Mouse (Mus musculus) urinary bladder, postnatal 14 days (tissue): ENCODE measurements around the gene Ltb.
A peak's percentile ranks its signal among the peaks of the same experiment; 100 is the strongest.

Experiments used
- DNase-seq: peaks from one replicate; pipeline ENCODE4 v3.0.0; 2021; ENCODE audit warnings: low spot score

The Ltb gene

GRCm38 (mm10) chr17:35194844-35195630 is 798 bp downstream of the Ltb start:
- DNase-seq, result no peak

GRCm38 (mm10) chr17:35195631-35196320 is 1.5 kb downstream of the Ltb start:
- DNase-seq, result peak; percentile 84

DNA sequence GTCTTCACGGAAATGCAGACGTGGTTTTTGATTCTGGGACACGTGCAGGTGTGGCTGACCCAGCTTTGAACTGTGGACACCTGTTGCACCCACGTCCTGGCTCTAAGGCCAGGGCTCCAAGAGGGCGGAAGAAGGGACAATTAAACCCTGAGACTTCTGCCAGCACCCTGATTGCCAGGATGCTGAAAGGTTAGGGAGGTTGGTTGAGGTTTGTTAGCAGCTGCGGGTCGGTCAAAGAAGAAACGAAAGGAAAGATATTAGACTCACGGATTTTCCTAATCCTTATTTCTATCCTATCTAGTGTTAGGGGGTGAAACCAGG is 2.0 kb downstream of the Ltb start:
- no peak for DNase-seq

GRCm38 (mm10) chr17:35197126-35197525 is 2.9 kb downstream of the Ltb start:
- DNase-seq, result no peak

GRCm38 (mm10) chr17:35198029-35198428 is 3.8 kb downstream of the Ltb start:
- no peak for DNase-seq

DNA sequence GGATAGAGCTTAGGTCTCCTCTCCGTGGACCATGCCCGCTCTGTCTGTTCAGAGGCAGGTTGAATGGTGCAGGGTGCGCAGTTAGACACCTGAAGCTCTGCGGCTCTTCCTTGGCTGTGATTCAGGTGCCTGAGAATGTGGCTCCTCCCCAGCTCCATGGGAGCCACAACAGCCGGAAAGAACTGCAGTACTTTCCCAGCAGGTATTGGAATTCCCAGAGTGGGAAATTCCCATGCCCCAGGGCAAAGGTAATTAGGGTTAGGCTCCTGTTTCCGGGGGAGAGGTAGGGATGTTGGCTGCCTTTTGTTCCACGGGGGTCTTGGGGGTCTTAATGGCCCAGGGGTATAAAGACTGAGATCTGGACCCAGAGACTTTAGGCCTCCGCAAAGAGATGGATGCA is 4.7 kb downstream of the Ltb start:
- DNase-seq, result no peak

DNA sequence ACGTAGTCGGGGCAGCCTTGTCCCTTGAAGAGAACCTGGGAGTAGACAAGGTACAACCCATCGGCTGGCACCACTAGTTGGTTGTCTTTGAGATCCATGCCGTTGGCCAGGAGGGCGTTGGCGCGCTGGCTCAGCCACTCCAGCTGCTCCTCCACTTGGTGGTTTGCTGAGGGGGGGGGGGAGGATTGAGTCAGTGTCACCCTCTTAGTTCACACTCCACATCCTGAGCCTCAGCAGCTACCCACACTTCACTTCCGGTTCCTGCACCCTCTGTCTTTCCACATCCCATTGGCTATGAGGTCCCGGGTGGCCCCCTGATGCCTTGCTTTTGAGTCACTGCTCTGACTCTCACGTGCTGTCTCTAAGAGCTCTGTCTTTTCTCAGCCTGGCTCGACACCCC is 6.2 kb downstream of the Ltb start:
- no peak for DNase-seq

DNA sequence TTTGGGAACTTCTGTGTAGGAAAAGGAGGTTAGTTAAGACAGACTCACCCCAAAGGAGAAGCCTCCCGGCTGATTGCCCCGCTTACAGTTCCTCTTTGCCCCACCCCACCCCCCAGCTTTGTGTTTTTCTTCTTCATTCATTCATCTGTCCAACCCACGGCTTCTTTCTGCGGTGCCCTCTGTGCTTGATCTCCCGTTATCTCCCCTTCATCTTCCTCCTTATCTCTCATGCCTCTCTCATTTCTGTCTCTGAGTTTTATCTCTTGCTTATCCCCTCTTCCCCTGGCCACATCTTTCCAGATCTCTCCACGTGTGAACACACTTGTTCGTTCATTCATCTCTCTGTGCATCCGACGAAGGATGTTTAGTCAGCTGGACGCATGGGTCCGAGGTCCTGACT is 6.9 kb downstream of the Ltb start:
- no peak for DNase-seq

- DNase-seq, result peak; percentile 49
These were observed 7.5 kb downstream of the Ltb start, which contains the start of gene Tnf for GRCm38 (mm10) chr17:35201787-35202186. Gene Tnf (minus strand): TSS chr17:35202007.

- no peak for DNase-seq
These were observed 8.2 kb downstream of the Ltb start for GRCm38 (mm10) chr17:35202442-35202841.

DNA sequence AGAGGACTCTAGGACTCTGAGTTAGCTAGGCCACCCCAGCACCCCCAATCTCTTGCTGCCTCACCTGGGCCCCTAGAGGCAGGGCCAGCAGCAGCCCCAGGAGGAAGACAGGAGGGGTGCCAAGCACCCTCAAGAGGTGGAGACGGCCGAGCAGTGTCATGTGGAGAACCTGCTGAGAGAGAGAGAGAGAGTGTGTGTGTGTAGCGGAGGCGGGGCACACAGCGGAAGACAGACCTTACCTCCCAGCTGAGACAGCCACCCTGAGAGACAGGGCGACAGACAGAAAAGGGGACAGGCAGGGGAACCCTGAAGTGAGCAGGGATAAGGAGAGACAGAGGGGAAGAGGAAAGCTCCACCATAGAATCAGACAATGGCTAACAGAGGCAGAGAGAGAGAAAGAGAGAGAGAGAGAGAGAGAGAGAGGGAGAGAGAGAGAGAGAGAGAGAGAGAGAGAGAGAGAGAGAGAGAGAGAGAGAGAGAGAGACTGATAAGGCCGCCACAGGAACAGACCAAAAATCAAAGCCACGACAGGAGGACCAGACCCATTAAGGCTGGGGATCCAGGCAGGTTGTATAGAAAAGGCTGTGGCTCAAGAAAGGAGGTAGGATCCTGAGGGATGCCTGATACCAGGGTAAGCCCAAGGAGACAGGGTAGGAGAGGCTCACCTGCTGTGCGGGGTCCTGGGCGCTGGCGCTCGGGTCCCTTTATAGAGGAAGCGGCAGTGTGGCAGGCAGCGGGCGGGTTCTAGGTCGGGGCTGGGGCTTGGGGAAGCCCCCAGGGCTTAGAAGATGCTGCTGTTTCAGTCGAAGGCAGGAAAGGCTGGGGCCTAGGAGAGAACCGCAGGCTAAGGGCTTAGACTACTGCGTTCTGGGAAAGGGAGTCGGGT is 10.5 kb downstream of the Ltb start, which contains the start of gene Lta:
Gene Lta, minus strand, starts transcription at position 858 of the 886 bp plus-strand sequence.
- DNase-seq, result no peak

DNA sequence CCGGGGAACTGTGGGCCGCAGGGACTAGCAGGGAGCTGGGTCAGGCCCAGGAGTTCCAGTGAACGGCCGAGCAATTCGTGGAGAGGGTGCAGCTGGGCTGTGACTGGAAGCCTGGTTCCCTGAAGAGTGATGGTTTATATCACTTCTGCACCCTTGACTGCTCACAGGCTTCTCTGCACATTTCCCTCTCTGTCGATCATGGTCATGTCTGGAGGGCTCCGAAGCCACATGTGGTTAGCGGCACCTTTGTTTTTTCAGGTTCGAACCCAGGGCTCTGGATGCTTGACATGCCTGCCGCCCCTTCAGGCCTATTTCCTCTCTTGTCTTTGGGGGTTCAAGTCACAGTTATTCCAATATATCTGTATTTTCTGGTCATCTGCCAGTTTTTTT is 11.1 kb downstream of the Ltb start:
- DNase-seq, result no peak

DNA sequence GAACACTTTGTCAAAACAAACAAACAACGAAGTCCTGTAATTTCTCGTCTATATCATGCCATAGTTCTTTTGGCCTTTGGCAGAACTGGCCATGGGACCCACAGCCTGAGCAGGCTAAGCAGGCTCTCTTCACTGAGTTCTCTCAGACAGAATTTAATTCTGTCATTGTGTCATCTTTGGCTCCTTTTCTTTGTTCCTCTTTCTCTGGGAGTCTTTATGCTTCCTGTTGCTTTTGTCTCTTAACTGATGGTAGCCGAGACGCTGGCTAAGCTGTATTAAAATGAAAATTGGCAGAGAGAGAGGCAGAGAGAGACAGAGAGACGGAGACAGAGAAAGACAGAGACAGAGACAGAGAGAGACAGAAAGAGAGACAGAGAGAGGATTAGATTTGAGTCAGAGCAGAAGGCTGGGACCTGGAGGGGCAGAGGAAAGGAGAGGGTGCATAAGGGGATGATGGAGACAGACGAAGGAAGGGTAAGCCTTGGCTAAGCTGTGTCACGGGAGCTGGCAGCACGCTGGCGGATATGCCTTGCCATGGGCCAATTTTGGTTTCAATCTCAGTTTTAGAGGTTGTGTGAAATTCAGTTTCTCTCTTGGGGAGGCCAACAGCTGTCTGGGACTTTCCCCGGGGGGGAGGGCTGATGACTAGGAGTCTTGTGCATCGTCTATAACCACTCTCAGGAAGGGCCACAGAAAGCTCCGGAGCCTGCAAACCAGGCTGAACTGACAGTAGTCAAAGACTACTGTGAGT is 15.7 kb downstream of the Ltb start:
- DNase-seq, result no peak

- DNase-seq, result no peak
These were observed 16.4 kb downstream of the Ltb start for GRCm38 (mm10) chr17:35210593-35210992.

DNA sequence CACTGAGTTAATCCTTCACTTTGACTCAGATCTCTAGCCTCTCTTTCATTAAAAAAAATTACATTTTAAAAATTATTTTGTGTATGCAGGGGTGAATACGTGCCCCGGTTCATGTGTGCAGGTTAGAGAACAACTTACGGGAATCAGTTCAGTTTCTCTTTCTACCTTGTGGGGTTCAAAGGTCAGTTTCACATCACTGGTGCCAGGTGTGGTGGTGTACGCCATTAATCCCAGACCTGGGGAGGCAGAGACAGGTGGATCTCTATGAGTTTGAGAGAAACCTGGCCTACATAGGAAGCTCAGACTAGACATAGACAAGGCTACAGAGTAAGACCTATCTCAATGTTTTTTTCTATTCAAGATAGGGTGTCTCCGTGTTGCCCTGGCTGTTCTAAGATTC is 18.8 kb downstream of the Ltb start:
- no peak for DNase-seq

GRCm38 (mm10) chr17:35218516-35219193 is 24.4 kb downstream of the Ltb start:
- DNase-seq, result no peak

- no peak for DNase-seq
These were observed 25.4 kb downstream of the Ltb start for GRCm38 (mm10) chr17:35219601-35220041.

DNA sequence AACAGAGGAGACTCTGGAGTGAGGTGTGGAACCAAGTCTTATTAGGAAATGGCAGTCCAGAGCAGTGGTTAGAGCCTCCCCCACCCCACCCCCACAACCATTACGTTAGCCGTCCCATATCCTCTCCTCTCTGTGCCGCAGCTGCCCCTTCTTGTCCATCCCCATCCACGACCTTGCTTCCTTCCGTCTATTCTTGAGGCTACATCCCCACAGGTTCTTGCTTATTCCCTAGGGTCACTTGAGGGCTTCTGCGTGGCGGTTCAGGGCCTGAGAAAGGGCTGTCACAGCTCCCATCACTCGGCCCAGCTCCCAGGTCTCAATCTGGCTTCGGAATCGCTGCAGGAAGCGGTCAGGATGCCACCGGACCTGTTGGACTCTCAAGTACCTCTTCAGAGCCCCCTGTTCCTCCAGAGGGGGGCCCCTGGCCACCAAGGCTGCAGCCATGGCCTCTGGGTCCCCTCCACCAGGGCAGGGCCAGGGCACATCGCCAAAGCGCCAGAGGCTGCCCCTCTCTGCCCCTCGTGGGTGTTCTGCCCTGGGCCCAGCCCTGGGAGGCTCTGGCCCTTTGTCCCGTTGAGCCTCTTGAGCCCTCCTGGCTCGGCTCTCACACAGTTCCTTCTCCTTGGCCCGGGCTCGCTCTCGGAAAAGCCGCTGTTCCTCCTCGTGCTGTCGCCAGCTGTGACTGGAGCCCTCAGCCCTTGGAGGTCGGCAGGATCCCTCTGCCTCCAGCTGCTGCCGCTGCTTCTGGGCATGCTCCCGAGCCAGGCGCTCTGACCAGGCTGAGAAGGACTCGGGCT is 26.1 kb downstream of the Ltb start, which contains the start of gene Gm16181:
Gene Gm16181, plus strand, starts transcription at position 679 of the 797 bp plus-strand sequence.
- DNase-seq, result no peak

DNA sequence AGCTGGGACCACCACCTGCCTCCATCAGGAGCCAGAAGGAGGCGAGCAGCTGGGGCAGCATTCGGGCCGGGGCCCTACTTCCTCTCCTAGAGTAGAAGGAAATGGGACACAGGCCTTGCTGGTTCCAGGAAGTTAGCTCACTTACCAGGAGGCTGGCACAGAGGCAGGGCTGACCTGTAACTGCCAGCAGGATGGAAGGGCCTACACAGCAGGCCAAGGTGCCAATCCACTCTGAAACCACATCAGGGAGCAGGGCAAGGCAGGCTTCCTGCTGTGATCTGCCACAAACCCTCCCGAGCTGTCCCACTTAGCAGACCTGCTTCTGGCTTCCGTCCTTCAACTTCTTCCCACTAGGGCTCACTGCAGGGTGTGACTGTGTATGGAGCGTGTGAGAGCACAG is 28.1 kb downstream of the Ltb start:
- DNase-seq, result no peak

- DNase-seq, result no peak
These were observed 30.4 kb downstream of the Ltb start for GRCm38 (mm10) chr17:35224641-35225040.
